Mouse (Mus musculus): ENCODE data around the gene Pkp4.
"Not testable (repeated sequence)": the region's sequence is repeated elsewhere in the genome, so short reads cannot be mapped to it uniquely, and the experiment has no call there.

The Pkp4 gene

GRCm38 (mm10) chr2:59383231-59383630 lies 222.6 kb downstream of the Pkp4 start:
- no peak for DNase-seq (ENCODE audit: low read depth, low spot score)

GRCm38 (mm10) chr2:59383852-59384776 lies 223.5 kb downstream of the Pkp4 start:
- DNase-seq (ENCODE audit: low read depth, low spot score), result no peak

GRCm38 (mm10) chr2:59385211-59385935 lies 224.7 kb downstream of the Pkp4 start:
- no peak for DNase-seq (ENCODE audit: low read depth, low spot score)

GRCm38 (mm10) chr2:59389971-59390370 lies 229.3 kb downstream of the Pkp4 start:
- no peak for DNase-seq (ENCODE audit: low read depth, low spot score)

- DNase-seq (ENCODE audit: low read depth, low spot score), result no peak
These were observed 232.5 kb downstream of the Pkp4 start for GRCm38 (mm10) chr2:59393177-59393576.

GRCm38 (mm10) chr2:59394651-59395050 lies 234.0 kb downstream of the Pkp4 start:
- DNase-seq (ENCODE audit: low read depth, low spot score), result no peak

GRCm38 (mm10) chr2:59395160-59395650 lies 234.6 kb downstream of the Pkp4 start:
- DNase-seq (ENCODE audit: low read depth, low spot score), result not testable (repeated sequence)

- DNase-seq (ENCODE audit: low read depth, low spot score), result no peak
These were observed 235.9 kb downstream of the Pkp4 start for GRCm38 (mm10) chr2:59396555-59396954.

GRCm38 (mm10) chr2:59397531-59397930 lies 236.9 kb downstream of the Pkp4 start:
- no peak for DNase-seq (ENCODE audit: low read depth, low spot score)

- no peak for DNase-seq (ENCODE audit: low read depth, low spot score)
These were observed 240.3 kb downstream of the Pkp4 start for GRCm38 (mm10) chr2:59400901-59401378.

GRCm38 (mm10) chr2:59401841-59402461 lies 241.3 kb downstream of the Pkp4 start:
- DNase-seq (ENCODE audit: low read depth, low spot score), result no peak

GRCm38 (mm10) chr2:59404022-59404421 lies 243.4 kb downstream of the Pkp4 start:
- DNase-seq (ENCODE audit: low read depth, low spot score), result peak; percentile 39

Measured in mesoderm, embryonic 11.5 days (tissue).